Mouse (Mus musculus) embryo, embryonic 11.5 days (tissue): Measurements from ENCODE around the gene Aspa.
"Not testable (repeated sequence)": the region's sequence is repeated elsewhere in the genome, so short reads cannot be mapped to it uniquely, and the experiment has no call there.

Experiments
- DNase-seq: peaks from one replicate; pipeline ENCODE4 v3.0.0-alpha.2; 2012; ENCODE audit warnings: low read depth, low spot score

Gene Aspa

DNA sequence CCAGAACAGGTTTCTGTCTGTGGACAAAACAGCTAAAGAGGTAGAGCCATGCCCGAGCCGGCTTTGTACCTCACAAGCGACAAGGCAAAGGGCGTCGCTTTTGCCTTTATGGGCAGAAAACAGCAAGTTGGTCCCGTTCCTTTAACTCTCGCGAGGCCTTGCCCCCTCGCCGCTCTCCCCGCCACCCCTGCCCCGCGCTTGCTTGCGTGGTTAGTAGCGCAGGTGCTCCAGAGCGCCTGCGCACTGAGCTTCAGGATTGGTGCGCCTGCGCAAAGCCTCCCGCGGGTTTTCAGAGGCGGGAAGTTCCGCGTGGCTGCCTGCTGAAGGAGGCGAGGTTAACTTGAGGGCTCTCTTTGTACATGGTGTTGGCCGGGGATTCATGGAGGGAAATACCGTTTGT lies at the start of gene Aspa, which contains the start of the genes Gm49340 and Spata22:
Gene Aspa (minus strand): TSS at position 155 of the 400 bp plus-strand sequence.
Gene Gm49340 (plus strand): TSS at position 300 of the 400 bp plus-strand sequence.
Gene Spata22 (plus strand): TSS at position 300 of the 400 bp plus-strand sequence.
- DNase-seq, result no peak

DNA sequence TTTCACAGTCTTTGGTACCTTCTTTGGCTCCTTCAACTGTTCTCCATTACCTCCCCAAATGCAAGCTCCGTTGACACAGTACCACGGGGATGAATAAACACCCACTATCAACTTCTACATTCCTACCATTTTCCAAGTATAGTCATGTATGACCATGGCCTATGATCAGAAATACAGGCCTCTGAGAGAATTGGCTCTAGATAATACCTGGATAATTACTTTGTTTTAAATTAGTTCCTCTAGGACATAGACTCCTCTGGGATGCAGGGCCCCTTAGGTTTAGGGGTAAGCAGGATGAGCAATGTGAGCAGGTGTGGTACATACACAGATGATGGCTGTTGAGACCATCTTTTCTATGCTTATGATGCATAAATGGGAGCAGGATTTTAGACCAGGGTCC lies 41.5 kb upstream of the Aspa start, which contains the start of gene Olfr376:
Gene Olfr376 (plus strand): TSS at position 301 of the 400 bp plus-strand sequence.
- DNase-seq, result no peak

DNA sequence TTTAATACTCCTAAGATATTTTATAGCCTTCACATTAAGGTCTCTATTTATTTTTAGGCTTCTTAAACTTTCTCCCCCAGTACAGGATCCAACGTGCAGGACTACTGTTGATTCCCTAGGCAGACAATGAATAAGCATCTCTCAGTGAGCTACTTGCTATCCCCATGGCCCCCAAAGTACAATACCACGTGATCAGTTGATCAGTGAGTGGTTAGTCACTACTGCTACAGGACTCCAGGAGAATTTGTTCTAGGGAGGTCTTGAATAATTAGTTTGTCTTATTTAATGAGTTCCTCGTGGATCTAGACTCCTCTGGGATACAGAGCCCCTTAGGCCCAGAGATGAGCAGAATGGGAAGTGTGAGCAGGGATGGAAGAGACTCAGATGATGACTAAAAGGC lies 21.1 kb upstream of the Aspa start, which contains the start of gene Olfr20:
Gene Olfr20 (plus strand): TSS at position 301 of the 400 bp plus-strand sequence.
- DNase-seq, result no peak

DNA sequence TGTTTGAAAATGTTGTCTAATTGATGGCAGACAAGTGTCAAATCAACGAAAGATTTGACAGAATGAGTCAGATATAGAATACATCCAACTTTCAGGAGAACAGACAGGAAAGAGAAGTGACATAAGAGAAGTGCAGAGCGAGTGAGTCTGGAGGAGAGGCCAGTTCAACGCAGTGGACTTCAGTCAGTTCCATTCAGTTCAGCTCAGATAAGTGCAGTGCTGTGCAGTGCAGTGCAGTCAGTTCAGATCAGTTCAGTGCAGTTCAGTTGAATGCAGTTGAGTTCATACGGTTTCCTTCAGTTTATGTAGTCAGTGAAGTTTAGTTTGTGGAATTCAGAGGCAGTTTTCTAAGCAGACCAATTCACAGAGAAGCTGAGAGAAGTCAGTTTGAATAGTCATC lies 7.5 kb upstream of the Aspa start:
- no peak for DNase-seq

DNA sequence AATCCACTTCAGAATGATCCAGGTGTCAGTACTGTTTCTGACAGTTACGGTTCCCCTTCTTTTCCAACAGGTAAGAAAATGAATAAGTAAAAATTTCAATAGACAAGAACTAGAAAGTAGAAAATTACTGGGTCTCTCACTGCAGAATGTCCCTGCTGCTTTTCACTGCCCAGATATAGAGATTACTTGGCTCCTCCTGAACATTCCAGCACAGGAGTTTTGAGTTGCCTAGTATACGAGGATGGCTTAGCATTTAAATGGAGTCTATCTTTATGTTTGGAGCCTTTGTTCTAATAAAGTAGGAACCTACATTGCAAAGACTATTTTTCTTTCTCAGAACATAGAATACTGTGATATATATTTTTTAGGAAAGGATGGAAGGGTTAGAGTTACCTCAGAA lies 4.0 kb upstream of the Aspa start:
- no peak for DNase-seq

DNA sequence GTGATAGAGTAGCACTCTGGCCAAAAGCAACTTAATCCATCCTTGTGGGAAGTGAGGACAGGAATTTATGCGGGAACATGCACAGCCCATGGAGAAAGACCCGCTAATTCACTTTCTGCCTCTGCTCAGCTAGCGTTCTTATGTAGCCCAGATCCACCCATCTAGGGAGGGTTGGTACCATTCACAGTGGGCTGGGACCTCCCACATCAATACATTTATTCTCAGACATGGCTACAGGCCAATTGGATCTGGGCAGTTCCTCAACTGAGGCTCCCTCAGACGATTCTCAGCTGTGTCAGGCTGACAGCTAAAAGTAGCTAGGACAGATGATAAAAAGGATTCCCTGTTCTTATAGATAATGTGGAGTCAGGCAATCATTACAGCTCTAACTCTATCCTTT lies 2.0 kb downstream of the Aspa start:
- DNase-seq, result no peak

DNA sequence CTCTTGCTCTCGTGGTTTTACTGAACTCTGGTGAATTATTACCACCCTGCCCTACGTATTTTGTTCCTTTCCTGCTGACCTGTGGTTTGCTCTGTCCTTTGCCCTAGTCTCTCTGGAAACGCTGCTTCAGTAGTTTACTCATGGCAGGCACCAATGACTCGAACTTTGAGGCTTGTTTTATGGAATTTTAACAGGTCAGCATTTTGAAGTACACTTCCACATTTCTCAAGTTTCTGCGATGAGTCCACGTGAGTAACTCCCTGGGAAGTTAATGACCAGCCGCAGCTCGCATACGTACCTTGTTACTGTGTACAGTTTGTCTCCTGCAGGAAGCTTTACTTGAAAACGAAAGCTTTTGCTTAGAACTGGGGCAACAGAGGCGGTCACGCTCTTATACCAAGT lies 2.9 kb downstream of the Aspa start:
- no peak for DNase-seq

DNA sequence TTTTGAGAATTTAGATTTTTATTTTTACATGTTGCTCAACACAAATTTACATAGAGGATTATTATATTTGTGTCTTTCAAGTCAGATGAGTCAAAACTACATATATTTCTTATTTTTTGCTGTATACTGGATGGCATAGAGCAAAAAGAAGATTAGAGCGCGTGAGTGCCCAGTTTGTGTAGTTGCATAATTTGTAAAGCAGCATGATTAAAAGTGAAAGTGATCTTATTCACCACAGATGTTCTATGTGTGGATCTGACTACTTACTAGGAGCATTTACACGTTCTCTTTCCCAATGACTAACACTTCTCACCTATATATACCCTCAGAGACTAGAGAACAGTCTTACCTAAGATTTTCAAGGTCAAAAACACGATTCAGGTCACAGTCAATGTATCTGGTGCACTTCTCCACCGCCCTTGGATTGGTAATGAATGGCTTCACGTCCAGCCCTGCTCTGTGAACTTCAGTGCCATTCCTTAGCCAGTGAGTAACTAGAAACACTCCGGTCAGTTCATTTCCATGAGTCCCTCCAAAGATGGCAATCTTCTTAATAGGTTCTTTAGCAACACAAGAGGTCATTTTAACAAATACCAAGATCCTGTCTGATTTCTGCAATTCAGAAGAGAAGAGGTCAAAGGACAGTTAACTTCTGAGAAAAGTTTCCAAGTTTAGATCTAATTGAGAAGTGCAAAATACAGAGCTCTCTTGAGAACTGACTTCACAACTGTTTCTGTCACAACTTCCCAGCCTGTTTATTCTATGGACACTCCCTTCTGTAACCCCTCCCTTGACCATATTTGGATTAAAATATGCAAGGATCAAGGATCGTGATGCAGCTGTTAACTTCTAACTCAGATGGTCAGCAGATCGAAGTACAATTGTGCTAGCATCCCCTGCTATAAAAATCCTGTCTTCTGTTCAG lies 5.2 kb downstream of the Aspa start:
- DNase-seq, result no peak

DNA sequence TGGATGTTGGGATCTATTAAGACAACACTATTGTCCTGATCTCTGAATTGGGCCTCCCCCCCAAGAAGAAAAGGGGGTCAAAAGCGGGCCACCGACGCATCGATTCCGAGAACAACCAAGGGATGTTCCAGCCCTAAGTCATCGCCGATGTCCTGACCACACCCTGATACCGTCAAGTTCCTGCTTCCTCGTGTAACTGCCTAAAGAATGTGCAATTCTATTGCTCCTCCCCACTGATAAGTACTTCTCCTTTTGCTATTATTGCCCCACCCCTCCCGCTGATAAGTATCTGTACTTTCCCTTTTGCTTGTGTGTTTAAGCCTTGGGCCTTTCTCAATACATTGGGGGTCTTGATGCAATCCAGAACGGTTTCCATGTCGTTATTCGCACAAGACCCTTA lies 8.3 kb downstream of the Aspa start:
- DNase-seq, result not testable (repeated sequence)

DNA sequence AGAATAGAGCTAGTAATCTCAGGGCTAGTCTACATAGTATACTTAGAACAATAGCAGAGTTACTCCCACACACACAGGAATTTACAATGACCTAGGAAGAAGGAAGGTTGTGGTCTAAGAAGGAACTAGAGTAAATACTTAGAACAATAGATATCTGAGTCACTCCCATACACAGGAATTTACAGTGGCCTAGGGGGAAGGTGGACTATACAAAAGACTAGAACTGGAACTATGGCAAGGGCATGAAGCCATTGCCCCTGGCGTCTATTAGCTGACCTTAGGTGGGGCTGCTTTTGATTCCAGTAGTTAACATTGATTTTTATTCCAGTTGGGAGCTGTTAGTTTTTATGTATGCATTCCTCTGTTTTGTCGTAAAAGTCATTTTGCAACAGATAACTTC lies 10.8 kb downstream of the Aspa start:
- DNase-seq, result not testable (repeated sequence)

DNA sequence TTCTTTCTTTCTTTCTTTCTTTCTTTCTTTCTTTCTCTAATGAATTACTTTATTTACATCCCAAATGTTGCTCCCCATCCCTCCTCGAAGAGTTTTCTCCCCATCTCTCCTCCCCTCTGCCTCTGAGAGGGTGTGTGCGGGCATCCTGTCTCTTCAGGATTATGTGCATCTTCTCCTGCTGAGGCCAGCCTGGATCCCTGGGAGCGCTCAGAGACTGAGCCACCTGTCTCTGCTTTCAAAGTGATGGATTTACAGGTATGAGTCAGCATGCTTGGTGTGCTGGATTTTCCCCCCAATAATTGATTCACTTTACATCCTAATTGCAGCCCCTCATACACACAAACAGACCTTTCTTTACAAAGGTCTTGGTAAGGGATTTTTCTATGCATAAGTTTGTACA lies 13.4 kb downstream of the Aspa start:
- no peak for DNase-seq

DNA sequence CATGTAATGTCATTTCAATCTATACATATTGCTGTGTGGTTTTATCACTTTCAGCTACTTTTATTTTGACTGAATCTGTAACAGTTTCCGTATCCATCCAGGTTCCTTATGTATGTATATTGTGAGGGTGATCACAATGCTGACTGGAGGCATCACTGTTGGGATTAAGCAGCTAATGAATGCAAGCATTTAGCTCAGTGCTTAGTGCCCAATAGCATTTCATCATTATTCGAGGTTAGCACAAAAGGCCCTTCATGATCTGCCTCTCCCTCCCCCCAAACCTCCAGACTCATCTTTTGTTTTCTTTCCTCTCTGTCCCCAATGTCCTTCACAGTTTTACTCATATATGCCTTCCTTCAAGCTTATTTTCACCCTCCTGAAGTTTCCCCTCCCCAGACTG lies 26.3 kb downstream of the Aspa start:
- DNase-seq, result no peak

DNA sequence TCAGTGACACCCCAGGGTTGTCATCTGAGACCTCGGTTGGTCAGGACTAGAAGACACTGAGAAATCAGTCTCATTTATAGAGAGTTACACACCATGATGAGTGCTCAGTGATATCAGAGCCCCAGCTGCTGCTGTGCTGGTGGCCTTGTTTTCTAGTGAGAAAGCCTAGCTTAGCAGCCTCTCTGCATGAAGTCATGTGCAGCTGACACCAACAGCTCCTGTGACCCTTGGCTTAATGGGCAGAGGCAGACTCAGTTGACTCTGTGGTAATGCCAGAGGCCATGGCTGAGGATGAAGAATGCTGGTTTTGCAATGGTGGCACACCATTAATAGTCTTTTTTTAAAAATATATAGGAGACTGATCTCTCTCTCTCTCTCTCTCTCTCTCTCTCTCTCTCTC lies 39.8 kb downstream of the Aspa start:
- DNase-seq, result no peak

DNA sequence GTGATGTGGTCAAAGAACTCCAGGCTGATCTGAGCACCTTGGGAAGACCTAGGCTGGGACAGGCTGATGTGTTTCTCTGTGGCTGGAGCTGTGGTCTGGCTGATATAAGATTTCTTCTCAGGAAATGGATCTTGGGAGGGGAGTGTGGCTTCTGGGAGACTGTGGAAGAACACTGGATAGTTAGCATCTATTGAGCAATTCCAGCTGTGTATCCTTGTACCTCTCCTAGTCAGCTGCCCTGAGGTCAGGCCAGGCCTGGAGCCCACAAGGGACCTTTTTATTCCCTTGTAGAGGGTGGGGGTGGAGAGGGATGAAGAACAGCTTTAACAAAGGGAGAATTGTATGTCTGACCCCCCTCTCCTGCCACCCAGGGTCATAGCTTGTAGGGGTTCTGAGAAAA lies 45.0 kb downstream of the Aspa start:
- DNase-seq, result no peak

DNA sequence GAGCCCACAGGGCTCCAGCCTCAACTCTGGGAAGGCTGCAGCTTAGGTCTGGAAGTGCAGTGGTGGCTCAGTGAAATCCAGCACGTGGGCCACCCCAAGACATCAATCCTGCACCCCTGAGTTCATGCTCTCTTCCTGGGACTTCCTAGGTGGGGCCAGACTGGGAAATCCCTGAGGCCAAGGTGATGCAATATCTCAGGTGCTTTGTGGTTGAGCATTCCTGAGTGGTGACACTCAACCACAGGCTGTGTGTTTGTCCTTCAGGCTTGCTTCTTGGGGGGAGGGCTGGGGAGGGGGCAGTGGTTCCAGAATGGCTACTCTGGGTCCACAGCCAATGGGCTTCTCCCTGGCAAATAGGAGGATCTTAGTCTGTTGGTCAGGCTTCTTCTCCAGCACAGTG lies 45.5 kb downstream of the Aspa start:
- DNase-seq, result no peak

DNA sequence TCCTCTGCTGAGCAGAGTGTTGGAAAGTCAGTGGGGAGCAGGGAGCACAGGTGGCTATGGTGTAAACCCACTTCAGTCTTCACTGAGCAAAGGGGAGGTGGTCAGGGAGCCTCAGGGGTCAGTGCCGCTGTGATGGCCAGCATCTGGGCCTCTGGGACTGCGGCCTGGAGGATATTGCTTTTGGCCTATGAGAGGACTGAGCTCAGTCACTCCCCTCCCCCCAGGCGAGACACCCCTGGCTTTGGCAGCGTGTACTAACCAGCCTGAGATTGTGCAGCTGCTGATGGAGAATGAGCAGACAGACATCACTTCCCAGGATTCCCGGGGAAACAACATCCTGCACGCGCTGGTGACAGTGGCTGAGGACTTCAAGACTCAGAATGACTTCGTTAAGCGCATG lies 46.0 kb downstream of the Aspa start:
- no peak for DNase-seq

DNA sequence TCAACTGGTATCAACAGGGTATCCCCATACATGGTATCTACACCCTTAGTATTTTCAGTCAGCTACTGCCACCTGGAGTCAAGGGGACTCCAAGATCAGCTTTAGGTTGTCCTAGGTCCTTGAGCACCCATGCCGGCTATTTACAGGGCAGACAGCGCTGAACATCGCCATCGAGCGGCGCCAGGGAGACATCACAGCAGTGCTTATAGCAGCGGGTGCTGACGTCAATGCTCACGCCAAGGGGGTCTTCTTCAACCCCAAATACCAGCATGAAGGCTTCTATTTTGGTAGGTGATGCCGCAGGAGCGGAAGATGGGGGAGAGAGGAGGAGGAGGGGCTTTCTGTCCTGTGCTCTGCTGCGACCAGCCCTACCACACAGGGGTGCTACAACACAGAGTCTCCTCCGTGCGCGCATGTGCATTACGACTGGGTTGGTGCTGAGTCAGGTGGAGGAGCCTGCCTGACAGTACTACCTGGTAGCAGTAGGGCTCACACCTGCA lies 47.8 kb downstream of the Aspa start:
- peak; percentile 23 for DNase-seq

DNA sequence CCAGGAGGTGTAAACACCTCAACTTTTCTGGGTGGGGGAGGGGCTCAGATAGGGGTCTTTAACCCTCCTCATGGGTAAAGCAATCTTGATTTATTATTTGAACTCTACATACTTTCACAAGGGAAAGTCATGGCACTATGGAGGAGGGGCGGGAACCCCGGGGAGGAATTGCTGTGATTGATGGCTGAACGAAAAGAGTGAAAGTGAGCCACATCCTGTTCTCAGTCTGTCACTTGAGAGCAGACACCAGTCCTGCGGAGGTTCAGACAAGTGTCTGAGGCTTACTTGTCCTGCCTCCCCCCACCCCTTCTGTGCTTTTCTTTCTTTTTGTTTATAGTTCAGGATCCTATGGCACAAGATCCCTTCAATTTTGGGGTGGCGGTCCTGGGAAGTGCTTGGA lies 48.7 kb downstream of the Aspa start:
- DNase-seq, result peak; percentile 19

DNA sequence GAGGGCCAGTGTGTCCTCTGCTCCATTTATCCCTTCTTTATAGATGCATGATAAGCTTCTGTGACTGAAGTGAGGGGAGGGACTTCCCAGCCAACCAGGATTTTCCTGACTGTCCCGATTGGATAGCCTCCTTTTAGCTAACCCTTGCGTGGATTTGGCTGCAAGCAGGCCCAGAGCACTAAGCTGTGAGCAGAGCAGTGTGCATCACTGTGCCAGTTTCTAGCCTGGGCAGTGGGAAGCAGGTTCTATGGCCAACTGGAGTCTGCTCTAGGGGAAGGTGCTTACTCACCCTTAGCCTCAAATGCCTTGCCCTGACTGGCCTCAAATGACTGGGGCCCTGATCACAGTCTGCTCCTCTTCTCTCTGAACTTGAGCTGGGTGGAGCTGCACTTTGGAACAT lies 54.6 kb downstream of the Aspa start:
- no peak for DNase-seq

DNA sequence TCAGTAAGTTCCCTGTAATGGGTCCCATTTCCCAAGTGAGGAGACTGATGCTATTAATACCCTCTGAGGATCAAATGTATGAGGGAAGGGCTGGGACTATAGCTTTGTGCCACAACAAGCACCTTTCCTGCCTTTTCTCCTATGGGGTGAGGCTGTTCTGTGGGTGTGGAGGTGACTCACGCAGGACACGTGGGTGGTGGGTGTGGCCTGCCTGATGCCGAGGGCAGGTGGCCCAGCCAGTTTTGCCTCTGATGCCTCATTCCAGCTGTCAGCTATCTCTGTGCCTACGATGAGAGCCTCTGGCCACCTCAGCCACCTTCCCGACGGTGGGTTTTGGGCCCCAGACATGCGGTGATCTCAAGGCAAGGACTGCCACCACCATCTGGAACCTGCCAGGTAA lies 62.1 kb downstream of the Aspa start, which contains the start of gene Trpv3:
Gene Trpv3 (plus strand): TSS at position 122 of the 400 bp plus-strand sequence.
- DNase-seq, result no peak

DNA sequence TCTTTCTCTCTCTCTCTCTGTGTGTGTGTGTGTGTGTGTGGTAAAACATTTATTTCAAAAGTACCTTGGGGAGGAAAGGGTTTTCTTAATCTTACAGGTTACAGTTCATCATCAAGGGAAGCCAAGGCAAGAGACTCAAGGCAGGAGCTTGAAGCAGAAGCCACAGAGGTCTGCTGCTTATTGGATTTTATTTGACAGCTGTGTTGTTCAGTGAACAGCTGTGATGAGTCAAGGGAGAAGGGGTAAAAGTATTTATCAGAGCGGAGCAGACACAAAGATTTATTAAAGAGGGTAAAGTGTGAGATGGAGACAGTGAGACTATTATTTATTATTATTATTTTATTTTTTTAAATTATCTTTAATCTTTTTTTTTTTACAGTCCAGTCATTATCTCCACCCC lies 68.0 kb downstream of the Aspa start:
- no peak for DNase-seq

DNA sequence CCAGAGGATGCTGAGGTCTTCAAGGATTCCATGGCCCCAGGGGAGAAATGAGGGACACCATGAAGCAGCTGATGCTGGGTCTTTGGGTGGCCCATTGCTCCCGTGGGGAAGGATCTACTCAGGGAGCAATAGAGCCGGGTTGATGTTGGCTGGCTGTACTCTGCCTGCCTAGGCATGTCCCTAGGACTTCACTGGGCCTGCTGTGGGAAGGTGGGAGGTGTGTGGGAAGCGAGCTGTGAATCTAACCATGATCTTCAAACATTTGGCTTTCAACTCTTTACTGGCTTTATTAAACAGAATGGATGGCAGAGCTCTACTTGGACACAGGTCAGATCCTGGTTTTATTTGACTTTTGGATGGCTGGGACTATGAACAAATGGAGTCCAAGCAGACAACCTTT lies 68.9 kb downstream of the Aspa start:
- no peak for DNase-seq

DNA sequence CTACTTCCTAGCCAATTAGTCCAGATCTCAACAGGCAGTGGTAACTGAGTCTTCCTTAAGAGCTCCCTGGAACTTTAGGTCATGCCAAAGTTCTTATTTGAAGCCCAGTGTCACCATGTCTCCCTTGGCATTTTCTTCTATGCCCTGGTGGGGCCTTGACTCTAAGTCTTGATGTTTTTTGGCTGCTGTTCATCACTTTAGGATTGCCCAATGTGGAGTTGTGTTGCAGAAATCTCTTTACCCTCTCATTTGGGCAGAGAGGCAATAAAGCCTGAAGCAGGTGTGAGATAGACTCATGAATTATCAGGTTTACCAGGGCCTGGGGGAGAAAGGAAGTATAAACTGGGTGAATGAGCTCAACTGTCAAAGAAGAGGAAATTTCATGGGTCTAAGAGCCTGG lies 70.7 kb downstream of the Aspa start:
- no peak for DNase-seq
